Mouse (Mus musculus) embryonic facial prominence, embryonic 15.5 days (tissue): Measurements from ENCODE around the gene Clk2. TPM values are rescaled to one million over a fixed set of nuclear protein-coding genes. Genes with fewer than 3 reads are reported as not detected.

Experiments used
- ATAC-seq: fragments of 200-750 bp; cut with Nextera tagmentation; 2 replicates; pipeline ENCODE4 v1.8.0; 2017; ENCODE audit warnings: low read depth, moderate TSS enrichment; ENCODE audit not compliant: insufficient number of reproducible peaks, low FRiP score, low TSS enrichment
- H3K27ac ChIP-seq: fragments of 300-500 bp; sonication (generic); replicated peaks from 2 replicates; pipeline ENCODE4 v1.5.1; 2015; ENCODE audit warnings: mild to moderate bottlenecking, inconsistent platforms
- H3K27me3 ChIP-seq: fragments of 300-500 bp; sonication (generic); 2 replicates; pipeline ENCODE4 v1.6.1; 2015; ENCODE audit warnings: inconsistent platforms
- H3K36me3 ChIP-seq: fragments of 300-500 bp; sonication (generic); 2 replicates; pipeline ENCODE4 v1.6.1; 2015; ENCODE audit warnings: mild to moderate bottlenecking, inconsistent platforms
- H3K4me1 ChIP-seq: fragments of 300-500 bp; sonication (generic); 2 replicates; pipeline ENCODE4 v1.6.1; 2015; ENCODE audit warnings: inconsistent platforms
- H3K4me2 ChIP-seq: fragments of 300-500 bp; sonication (generic); replicated peaks from 2 replicates; pipeline ENCODE4 v1.6.1; 2015; ENCODE audit warnings: mild to moderate bottlenecking, inconsistent platforms
- H3K4me3 ChIP-seq: fragments of 300-500 bp; sonication (generic); replicated peaks from 2 replicates; pipeline ENCODE4 v1.5.1; 2015; ENCODE audit warnings: mild to moderate bottlenecking, inconsistent platforms
- H3K9ac ChIP-seq: fragments of 300-500 bp; sonication (generic); 2 replicates; pipeline ENCODE4 v1.6.1; 2015; ENCODE audit warnings: inconsistent platforms
- H3K9me3 ChIP-seq: fragments of 300-500 bp; sonication (generic); replicated peaks from 2 replicates; pipeline ENCODE4 v1.6.1; 2016; ENCODE audit warnings: inconsistent platforms
- WGBS: fragments of 180-500 bp; shearing (Covaris S2); methylation state at CpG from one replicate; pipeline ENCODE4 v1.1.7; 2015; 5-methylcytosine and 5-hydroxymethylcytosine counted together
- polyA plus RNA-seq: library from polyadenylated mRNA; unstranded; fragments of >200 nt; fragmentation: Nextera tagmentation; extraction: Ambion mirVana; gene quantifications from 2 replicates; pipeline ENCODE4 v1.2.1, GENCODE M21; 2015

Clk2 gene
- polyA plus RNA-seq: 29.9 and 33.6 TPM in 2 replicates

- Histone ChIP-seq H3K9ac (peak within 1 kb of the TSS; percentile 98), H3K27ac (peak within 1 kb of the TSS; percentile 98), H3K9me3 (no peaks in the 10 kb centered on the region), H3K36me3 (peaks cover 22% of the 10 kb centered on the region), H3K4me1 (peaks cover 28% of the 10 kb centered on the region), H3K4me3 (peak within 1 kb of the TSS; percentile 89), H3K4me2 (peak within 1 kb of the TSS; percentile 70), H3K27me3 (no peaks in the 10 kb centered on the region)
- ATAC-seq: peak; percentile 96
- WGBS: under 1% methylated on average over 76 of the region's 79 CpGs
Measured at GRCm38 (mm10) chr3:89164506-89165267, at the start of gene Clk2. Clk2 (plus strand) TSS chr3:89164795.

- Histone ChIP-seq H3K27ac (no peak overlapping the region), H3K4me2 (no peak overlapping the region), H3K4me1 (no peaks in the 10 kb centered on the region), H3K4me3 (no peak overlapping the region), H3K36me3 (no peaks in the 10 kb centered on the region), H3K9me3 (no peaks in the 10 kb centered on the region), H3K9ac (no peak overlapping the region), H3K27me3 (no peaks in the 10 kb centered on the region)
- no peak for ATAC-seq
- WGBS: 7% methylated on average over 2 of the region's 2 CpGs
Measured at GRCm38 (mm10) chr3:89115522-89115921, 49.1 kb upstream of the Clk2 start.

GRCm38 (mm10) chr3:89123313-89123712 is 41.3 kb upstream of the Clk2 start:
- Histone ChIP-seq H3K36me3 (no peaks in the 10 kb centered on the region), H3K4me1 (no peaks in the 10 kb centered on the region), H3K4me2 (no peak overlapping the region), H3K27me3 (no peaks in the 10 kb centered on the region), H3K9ac (no peak overlapping the region), H3K9me3 (no peaks in the 10 kb centered on the region), H3K27ac (no peak overlapping the region), H3K4me3 (no peak overlapping the region)
- ATAC-seq: no peak
- 83% methylated on average over 2 of the region's 2 CpGs for WGBS

GRCm38 (mm10) chr3:89124241-89124640 is 40.4 kb upstream of the Clk2 start:
- Histone ChIP-seq H3K27ac (no peak overlapping the region), H3K36me3 (no peaks in the 10 kb centered on the region), H3K4me3 (no peak overlapping the region), H3K27me3 (no peaks in the 10 kb centered on the region), H3K9me3 (no peaks in the 10 kb centered on the region), H3K4me1 (no peaks in the 10 kb centered on the region), H3K9ac (no peak overlapping the region), H3K4me2 (no peak overlapping the region)
- 73% methylated on average over 3 of the region's 3 CpGs for WGBS
- ATAC-seq: no peak

- no peak overlapping the region for H3K27ac ChIP-seq
- no peaks in the 10 kb centered on the region for H3K9me3 ChIP-seq
- H3K4me1 ChIP-seq: no peaks in the 10 kb centered on the region
- H3K4me2 ChIP-seq: no peak overlapping the region
- no peak for ATAC-seq
- H3K9ac ChIP-seq: no peak overlapping the region
- 89% methylated on average over 3 of the region's 3 CpGs for WGBS
- no peaks in the 10 kb centered on the region for H3K36me3 ChIP-seq
- no peaks in the 10 kb centered on the region for H3K27me3 ChIP-seq
- H3K4me3 ChIP-seq: no peak overlapping the region
Measured at GRCm38 (mm10) chr3:89125981-89126380, 38.6 kb upstream of the Clk2 start.

GRCm38 (mm10) chr3:89129908-89130307 is 34.7 kb upstream of the Clk2 start:
- no peak overlapping the region for H3K27ac ChIP-seq
- no peak overlapping the region for H3K4me2 ChIP-seq
- no peak for ATAC-seq
- H3K4me1 ChIP-seq: 0 out of 2 replicates have a peak, but pooled peaks cover 6% of the 10 kb centered on the region
- no peaks in the 10 kb centered on the region for H3K9me3 ChIP-seq
- H3K4me3 ChIP-seq: no peak overlapping the region
- WGBS: 78% methylated on average over 3 of the region's 3 CpGs
- 0 out of 2 replicates have a peak, but pooled peaks cover 4% of the 10 kb centered on the region for H3K27me3 ChIP-seq
- H3K36me3 ChIP-seq: no peaks in the 10 kb centered on the region
- no peak overlapping the region for H3K9ac ChIP-seq

GRCm38 (mm10) chr3:89131816-89132215 is 32.8 kb upstream of the Clk2 start:
- peak overlapping the region; percentile 59 for H3K4me2 ChIP-seq
- H3K9me3 ChIP-seq: no peaks in the 10 kb centered on the region
- peak overlapping the region; percentile 37 for H3K4me3 ChIP-seq
- H3K27ac ChIP-seq: no peak overlapping the region
- no peaks in the 10 kb centered on the region for H3K36me3 ChIP-seq
- 0 out of 2 replicates have a peak, but pooled peaks cover 4% of the 10 kb centered on the region for H3K27me3 ChIP-seq
- ATAC-seq: no peak
- WGBS: 22% methylated on average over 4 of the region's 4 CpGs
- H3K9ac ChIP-seq: no peak overlapping the region
- 0 out of 2 replicates have a peak, but pooled peaks cover 6% of the 10 kb centered on the region for H3K4me1 ChIP-seq

- Histone ChIP-seq H3K4me3 (peak overlapping the region; percentile 37), H3K36me3 (no peaks in the 10 kb centered on the region), H3K9me3 (no peaks in the 10 kb centered on the region), H3K9ac (0 out of 2 replicates have a peak overlapping the region, but pooled peaks have one; percentile 12), H3K27ac (no peak overlapping the region), H3K27me3 (0 out of 2 replicates have a peak, but pooled peaks cover 4% of the 10 kb centered on the region), H3K4me1 (0 out of 2 replicates have a peak, but pooled peaks cover 6% of the 10 kb centered on the region), H3K4me2 (peak overlapping the region; percentile 59)
- peak; percentile 19; the same call in 1 of the 2 replicates for ATAC-seq
- 14% methylated on average over 30 of the region's 30 CpGs for whole genome bisulfite sequencing
Measured at GRCm38 (mm10) chr3:89132285-89133062, 32.1 kb upstream of the Clk2 start.

- H3K36me3 ChIP-seq: no peaks in the 10 kb centered on the region
- H3K4me1 ChIP-seq: 0 out of 2 replicates have a peak, but pooled peaks cover 6% of the 10 kb centered on the region
- H3K27me3 ChIP-seq: 0 out of 2 replicates have a peak, but pooled peaks cover 4% of the 10 kb centered on the region
- ATAC-seq: no peak
- H3K27ac ChIP-seq: no peak overlapping the region
- no peak overlapping the region for H3K4me2 ChIP-seq
- H3K9ac ChIP-seq: no peak overlapping the region
- WGBS: 79% methylated on average over 7 of the region's 7 CpGs
- no peak overlapping the region for H3K4me3 ChIP-seq
- no peaks in the 10 kb centered on the region for H3K9me3 ChIP-seq
Measured at GRCm38 (mm10) chr3:89133063-89133450, 31.5 kb upstream of the Clk2 start.

GRCm38 (mm10) chr3:89133752-89134151 is 30.8 kb upstream of the Clk2 start:
- H3K9ac ChIP-seq: no peak overlapping the region
- 81% methylated on average over 1 of the region's 1 CpGs for WGBS

GRCm38 (mm10) chr3:89135958-89136357 is 28.6 kb upstream of the Clk2 start, which contains the start of gene Pklr:
Pklr (plus strand) TSS chr3:89136142.
- WGBS: 53% methylated on average over 3 of the region's 3 CpGs
- H3K4me1 ChIP-seq: 0 out of 2 replicates have a peak, but pooled peaks cover 6% of the 10 kb centered on the region
- H3K27ac ChIP-seq: no peak within 1 kb of the TSS
- H3K9me3 ChIP-seq: no peaks in the 10 kb centered on the region
- 0 out of 2 replicates have a peak, but pooled peaks cover 4% of the 10 kb centered on the region for H3K27me3 ChIP-seq
- no peaks in the 10 kb centered on the region for H3K36me3 ChIP-seq
- no peak within 1 kb of the TSS for H3K4me3 ChIP-seq
- no peak for ATAC-seq
- no peak within 1 kb of the TSS for H3K9ac ChIP-seq
- H3K4me2 ChIP-seq: no peak within 1 kb of the TSS

More at GRCm38 (mm10) chr3:89133752-89134151, 30.8 kb upstream of the Clk2 start:
- no peaks in the 10 kb centered on the region for H3K36me3 ChIP-seq
- H3K4me2 ChIP-seq: no peak overlapping the region
- H3K27ac ChIP-seq: no peak overlapping the region
- H3K4me1 ChIP-seq: 0 out of 2 replicates have a peak, but pooled peaks cover 6% of the 10 kb centered on the region
- no peaks in the 10 kb centered on the region for H3K9me3 ChIP-seq
- H3K4me3 ChIP-seq: no peak overlapping the region
- H3K27me3 ChIP-seq: 0 out of 2 replicates have a peak, but pooled peaks cover 4% of the 10 kb centered on the region
- no peak for ATAC-seq
